Mouse (Mus musculus): ENCODE measurements at regions not wholly inside any gene's neighbourhood (a gene's known extent, or its start where the extent isn't known, plus 50 kb on each side); places are given as distances from the start of the nearest gene placed in this dataset.
A peak's percentile ranks its signal among the peaks of the same experiment; 100 is the strongest.

GRCm38 (mm10) chr9:41765816-41766532 is 358.1 kb downstream of the Sorl1 start:
- DNase-seq (ENCODE audit: low spot score): no peak

GRCm38 (mm10) chr9:41761050-41761576 is 363.0 kb downstream of the Sorl1 start:
- no peak for DNase-seq (ENCODE audit: low spot score)

DNA sequence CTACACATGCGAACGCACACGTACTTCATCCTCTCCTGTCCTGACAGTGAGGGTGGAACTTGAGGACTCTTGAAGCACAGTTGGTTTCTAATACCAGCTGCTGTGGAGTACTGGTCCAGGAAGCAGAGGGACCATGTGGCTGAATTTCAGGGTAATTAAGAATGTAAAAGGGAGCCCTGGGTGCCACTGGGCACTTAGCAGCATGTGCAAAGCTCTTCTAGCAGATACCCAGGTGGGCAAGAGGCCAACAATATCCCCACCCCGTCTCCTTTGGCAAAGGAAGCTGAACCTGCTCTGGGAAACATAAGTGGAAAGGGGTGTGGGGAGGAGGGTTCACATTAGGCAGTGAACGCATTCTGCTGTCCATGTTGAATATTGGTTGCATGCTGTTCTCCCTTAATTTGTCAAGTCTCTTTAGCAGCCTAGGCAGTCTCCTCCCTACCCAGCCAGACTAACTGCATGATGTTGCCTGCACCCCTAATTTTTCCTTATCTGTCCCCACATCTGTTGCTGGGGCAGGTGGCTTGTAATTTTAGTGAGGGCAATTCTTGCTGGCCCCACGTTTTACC is 369.6 kb downstream of the Sorl1 start:
- peak; percentile 84 for DNase-seq (ENCODE audit: low spot score)

GRCm38 (mm10) chr9:41745979-41746647 is 378.0 kb downstream of the Sorl1 start:
- DNase-seq (ENCODE audit: low spot score): no peak

DNA sequence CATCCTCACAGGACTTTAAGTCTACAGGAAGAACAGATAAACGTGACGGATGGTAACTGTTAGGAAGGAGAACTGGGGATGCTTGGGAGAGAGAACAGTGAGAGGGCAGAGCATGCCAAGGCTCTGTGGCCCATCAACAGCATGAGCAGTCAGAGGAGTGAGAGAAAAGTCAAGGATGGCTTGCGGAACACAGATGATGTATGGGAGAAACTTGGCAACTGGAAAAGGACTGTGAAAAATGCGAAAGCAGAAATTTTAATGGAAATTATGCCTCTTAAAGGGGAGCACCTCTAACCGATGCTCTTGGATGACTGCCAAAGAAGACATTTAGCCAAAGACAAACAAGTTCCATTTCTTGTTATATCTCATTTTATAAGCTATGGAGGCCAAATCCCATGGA is 382.6 kb downstream of the Sorl1 start:
- DNase-seq (ENCODE audit: low spot score): no peak

DNA sequence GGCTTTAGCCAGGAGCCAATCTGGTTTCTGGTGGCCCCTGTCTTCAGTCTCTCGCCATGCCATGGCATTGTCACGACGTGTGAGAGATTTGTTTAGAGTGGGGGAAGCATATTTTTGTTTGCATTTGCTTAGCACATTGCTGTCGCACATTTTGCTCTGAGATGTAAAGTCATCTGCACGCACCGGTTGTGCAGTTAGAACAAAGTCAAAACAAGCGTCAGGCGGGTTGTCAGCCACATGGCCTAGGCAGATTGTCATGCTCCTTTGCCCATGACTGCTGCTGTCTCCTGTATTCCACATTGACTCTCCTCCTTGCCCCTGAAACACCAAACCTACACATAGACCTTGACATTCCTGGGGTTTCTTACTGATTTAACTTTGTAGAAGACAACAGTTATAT is 383.6 kb downstream of the Sorl1 start:
- no peak for DNase-seq (ENCODE audit: low spot score)

GRCm38 (mm10) chr9:41737671-41738070 is 386.4 kb downstream of the Sorl1 start:
- DNase-seq (ENCODE audit: low spot score): no peak

- DNase-seq (ENCODE audit: low spot score): no peak
These were observed 387.2 kb downstream of the Sorl1 start for GRCm38 (mm10) chr9:41736881-41737280.

- DNase-seq (ENCODE audit: low spot score): no peak
These were observed 387.8 kb downstream of the Sorl1 start for GRCm38 (mm10) chr9:41736234-41736859.

DNA sequence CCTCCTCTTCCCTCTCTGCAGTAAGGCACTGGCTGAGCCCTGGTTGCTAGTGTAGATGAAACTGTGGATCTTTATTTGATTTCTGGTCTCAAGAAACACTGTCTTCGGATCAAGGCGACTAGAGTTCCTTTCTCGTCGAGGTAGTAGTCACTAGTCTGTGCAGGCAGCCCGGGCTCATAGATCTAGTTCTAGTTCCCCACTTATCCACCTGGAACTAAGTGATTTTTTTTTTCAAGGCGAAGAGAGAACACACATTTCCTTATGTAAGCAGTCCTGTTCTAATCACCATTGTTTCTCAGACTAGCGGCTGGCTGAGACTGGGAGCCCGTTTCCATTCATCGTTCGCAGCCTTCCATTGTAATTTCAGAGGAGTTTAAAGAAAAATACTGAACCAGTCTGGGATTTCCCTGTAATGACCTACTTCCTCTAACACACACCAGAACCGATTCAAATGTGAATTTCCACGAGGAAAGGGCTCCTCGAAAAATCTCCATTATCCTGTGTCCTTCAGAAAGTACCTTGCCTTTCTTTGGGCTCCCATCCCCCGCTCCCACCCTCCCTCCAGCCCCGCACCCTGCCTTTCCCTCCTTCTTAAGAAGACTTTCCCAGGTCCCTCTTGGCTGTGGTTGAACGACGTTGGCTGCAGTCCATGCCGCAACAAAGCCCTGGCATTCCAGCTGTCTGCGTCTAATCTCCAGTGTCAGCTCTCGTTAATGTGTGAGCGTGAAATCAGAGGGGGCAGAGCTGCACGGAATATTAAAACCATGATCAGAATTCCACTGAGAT is 388.5 kb downstream of the Sorl1 start:
- peak; percentile 73 for DNase-seq (ENCODE audit: low spot score)

DNA sequence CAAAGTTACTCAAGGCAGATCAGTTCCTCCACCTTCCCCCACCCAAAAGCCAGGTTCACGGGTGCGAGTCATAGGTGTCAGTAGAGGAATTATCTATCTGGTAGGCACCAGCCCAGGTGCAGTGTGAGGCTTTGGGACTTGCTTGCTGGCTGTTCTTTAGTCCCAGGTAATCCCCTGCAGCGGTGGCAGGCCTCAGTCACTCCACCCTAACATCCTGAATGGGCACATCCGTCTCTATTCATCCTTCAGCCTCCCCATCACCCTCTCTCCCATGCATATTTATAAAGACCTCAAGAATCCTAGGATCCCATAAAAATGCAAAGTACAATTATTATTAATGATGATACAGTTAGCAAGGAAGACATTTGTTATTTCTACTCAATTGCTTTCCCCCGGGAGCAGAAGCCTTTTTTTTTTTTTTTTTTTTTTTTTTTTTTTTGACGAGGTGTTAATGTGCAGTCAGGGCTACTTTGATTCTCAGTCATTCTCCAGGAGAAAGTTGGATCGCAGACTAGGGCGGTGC is 389.1 kb downstream of the Sorl1 start:
- DNase-seq (ENCODE audit: low spot score): no peak

- no peak for DNase-seq (ENCODE audit: low spot score)
These were observed 402.5 kb downstream of the Sorl1 start for GRCm38 (mm10) chr9:41721609-41722008.

- no peak for DNase-seq (ENCODE audit: low spot score)
These were observed 408.9 kb downstream of the Sorl1 start for GRCm38 (mm10) chr9:41715231-41715630.

DNA sequence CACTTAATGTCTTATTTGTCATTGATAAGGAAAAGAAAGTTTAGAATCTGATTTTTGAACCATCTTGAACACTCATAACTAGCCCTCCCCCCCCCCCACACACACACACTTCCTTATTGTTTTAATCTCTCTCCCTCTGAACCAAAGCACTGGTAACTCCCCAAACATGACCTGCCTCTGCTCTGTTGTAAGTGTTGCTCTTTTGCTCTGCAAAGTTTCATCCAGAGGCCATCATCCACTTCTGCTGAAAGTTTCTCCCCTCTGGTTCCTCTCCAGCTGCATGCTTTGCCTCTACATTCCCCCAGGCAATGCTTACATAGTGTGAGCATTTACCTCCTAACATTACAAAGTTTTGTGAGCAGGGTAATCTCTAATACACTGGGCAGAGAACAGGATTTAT is 418.1 kb downstream of the Sorl1 start:
- no peak for DNase-seq (ENCODE audit: low spot score)

GRCm38 (mm10) chr9:41705461-41705903 is 418.6 kb downstream of the Sorl1 start:
- peak; percentile 45 for DNase-seq (ENCODE audit: low spot score)

DNA sequence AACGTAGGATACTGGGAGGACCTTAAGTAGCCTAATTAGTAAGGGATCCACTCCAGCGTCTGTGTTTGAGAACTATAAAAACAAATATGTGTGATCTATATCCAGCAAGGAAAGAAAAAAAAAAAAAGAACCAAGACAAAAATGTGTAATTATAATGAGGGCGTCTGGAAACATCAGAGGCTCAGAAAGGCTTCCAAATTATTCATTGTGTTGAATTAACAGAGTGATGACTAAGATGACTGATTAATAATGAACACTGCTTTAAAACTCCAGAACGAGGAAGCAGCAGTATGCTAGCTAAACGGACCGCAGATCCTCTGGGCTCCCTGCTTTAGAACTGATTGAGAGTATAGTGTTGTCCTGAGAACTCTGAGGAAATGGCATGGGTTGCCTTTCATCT is 421.0 kb downstream of the Sorl1 start:
- no peak for DNase-seq (ENCODE audit: low spot score)

DNA sequence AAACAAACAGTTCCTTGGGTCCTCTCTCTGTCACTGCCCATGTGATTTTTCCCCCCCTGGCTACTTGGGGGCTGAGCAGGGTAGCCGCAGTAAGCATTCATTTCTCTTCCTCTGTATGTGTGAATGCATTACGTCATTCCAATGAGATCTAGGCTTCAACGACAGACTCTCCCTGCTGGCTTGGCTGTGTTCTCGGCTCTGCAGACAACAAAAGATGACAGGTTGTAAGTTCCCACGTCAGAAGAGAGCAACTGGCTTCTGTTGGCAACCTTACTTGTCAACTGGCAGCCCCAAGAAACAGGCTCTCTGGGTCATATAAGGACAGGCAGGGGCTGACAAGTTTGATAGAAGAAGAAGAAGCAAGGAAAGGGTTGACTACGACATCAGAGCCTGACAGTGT is 423.4 kb downstream of the Sorl1 start:
- peak; percentile 36 for DNase-seq (ENCODE audit: low spot score)

GRCm38 (mm10) chr9:41699031-41699430 is 425.1 kb downstream of the Sorl1 start:
- no peak for DNase-seq (ENCODE audit: low spot score)

GRCm38 (mm10) chr9:41697611-41698467 is 426.3 kb downstream of the Sorl1 start:
- DNase-seq (ENCODE audit: low spot score): no peak

GRCm38 (mm10) chr9:41697160-41697559 is 426.9 kb downstream of the Sorl1 start:
- DNase-seq (ENCODE audit: low spot score): no peak

DNA sequence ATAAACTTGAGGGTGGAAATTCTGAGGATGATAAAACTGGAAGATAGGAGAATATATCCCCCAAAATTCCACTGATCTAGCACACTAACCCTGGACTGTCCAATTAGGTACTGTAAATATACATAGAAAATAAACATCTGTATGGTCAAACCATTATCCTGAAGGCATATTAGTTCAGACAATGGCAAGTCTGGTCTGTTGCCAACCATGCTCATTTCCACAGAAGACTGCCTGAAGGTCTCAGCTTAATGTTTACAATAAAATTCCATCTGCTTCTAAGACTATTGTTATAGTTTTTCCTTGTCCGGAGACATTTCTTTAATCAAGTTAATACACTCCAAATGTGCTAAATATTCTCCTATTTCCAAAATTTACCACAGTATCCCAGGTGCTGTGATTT is 441.2 kb downstream of the Sorl1 start:
- no peak for DNase-seq (ENCODE audit: low spot score)

Measured in MN1 (cell line).